Mouse (Mus musculus) forebrain, embryonic 14.5 days (tissue): Measurements from ENCODE around the gene Gart. TPM values are rescaled to one million over a fixed set of nuclear protein-coding genes. Genes with fewer than 3 reads are reported as not detected.
A peak's percentile ranks its signal among the peaks of the same experiment; 100 is the strongest.

Experiments
- ATAC-seq: fragments of 200-750 bp; cut with Nextera tagmentation; 2 replicates; pipeline ENCODE4 v1.8.0; 2017; ENCODE audit warnings: mild to moderate bottlenecking, moderate library complexity
- DNase-seq: peaks from one replicate; pipeline ENCODE4 v3.0.0-alpha.2; 2015; ENCODE audit warnings: low spot score
- H3K27ac ChIP-seq: fragments of 300-500 bp; sonication (generic); 2 replicates; pipeline ENCODE4 v1.5.1; 2014; ENCODE audit warnings: low read depth, mild to moderate bottlenecking, control low read depth, low read length, moderate library complexity
- H3K27me3 ChIP-seq: fragments of 300-500 bp; sonication (generic); replicated peaks from 2 replicates; pipeline ENCODE4 v1.6.1; 2014; ENCODE audit warnings: low read length, control low read depth, mixed read lengths; ENCODE audit not compliant: control insufficient read depth, insufficient read depth
- H3K36me3 ChIP-seq: fragments of 300-500 bp; sonication (generic); 2 replicates; pipeline ENCODE4 v1.6.1; 2014; ENCODE audit warnings: low read length, control low read depth; ENCODE audit not compliant: control insufficient read depth, insufficient read depth
- H3K4me1 ChIP-seq: fragments of 300-500 bp; sonication (generic); 2 replicates; pipeline ENCODE4 v1.6.1; 2014; ENCODE audit warnings: antibody characterized with exemption, low read length, control low read depth; ENCODE audit not compliant: control insufficient read depth, insufficient read depth
- H3K4me2 ChIP-seq: fragments of 300-500 bp; sonication (generic); 2 replicates; pipeline ENCODE4 v1.6.1; 2014; ENCODE audit warnings: mild to moderate bottlenecking, control low read depth, low read length
- H3K4me3 ChIP-seq: fragments of 300-500 bp; sonication (generic); 2 replicates; pipeline ENCODE4 v1.5.1; 2014; ENCODE audit warnings: low read depth, low read length, control low read depth
- H3K9ac ChIP-seq: fragments of 300-500 bp; sonication (generic); 2 replicates; pipeline ENCODE4 v1.6.1; 2014; ENCODE audit warnings: mild to moderate bottlenecking, low read length, control low read depth, moderate library complexity
- H3K9me3 ChIP-seq: fragments of 300-500 bp; sonication (generic); replicated peaks from 2 replicates; pipeline ENCODE4 v1.6.1; 2016; ENCODE audit warnings: low read length, control low read depth, mixed read lengths; ENCODE audit not compliant: control insufficient read depth
- WGBS: fragments of 180-500 bp; shearing (Covaris S2); extraction: QIAGEN DNeasy Blood & Tissue Kit; methylation state at CpG from one replicate; pipeline ENCODE4 v1.1.7; 2014; 5-methylcytosine and 5-hydroxymethylcytosine counted together
- polyA plus RNA-seq: library from polyadenylated mRNA; unstranded; fragments of >200 nt; fragmentation: Nextera tagmentation; extraction: Ambion mirVana; gene quantifications from 2 replicates; pipeline ENCODE4 v1.2.1, GENCODE M21; 2014

The Gart gene
- 64.9 and 66.7 TPM in 2 replicates for polyA plus RNA-seq

DNA sequence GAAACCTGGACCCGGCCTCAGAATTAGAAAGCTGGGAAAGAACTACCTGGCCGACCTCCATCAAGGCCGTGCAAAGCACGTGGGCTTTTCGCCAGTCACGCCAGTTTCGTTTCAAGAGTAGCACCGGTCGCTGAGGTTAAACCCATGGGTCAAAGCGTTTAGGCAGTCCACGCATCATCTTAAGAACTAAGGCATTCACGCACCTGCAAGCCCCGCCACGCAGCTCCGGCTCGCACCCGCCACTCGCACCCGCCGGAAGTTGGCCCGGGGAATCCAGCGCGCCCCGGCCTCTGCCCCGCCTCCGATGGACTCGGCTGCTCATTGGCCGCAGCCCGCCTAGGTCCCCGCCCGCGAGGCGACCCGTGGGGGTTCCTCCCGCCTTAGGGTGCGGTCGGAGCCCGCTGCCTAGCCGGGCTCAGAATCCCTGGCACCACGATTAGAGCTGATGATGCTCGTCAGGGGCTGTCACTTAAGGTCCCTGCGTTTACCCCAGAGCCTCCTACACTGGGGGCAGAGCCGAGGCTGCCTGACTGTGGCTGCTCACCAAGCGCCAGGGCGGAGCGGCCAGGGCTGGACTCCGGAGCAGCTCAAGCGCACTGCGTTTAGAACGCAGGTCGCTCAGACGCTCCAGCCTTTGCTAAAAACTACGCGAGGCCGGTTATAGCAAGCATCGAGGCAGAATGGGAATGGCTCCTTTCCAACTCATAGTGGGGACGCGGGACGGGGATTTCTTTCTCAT is at the start of gene Gart:
Gart (minus strand) TSS at position 272 of the 739 bp plus-strand sequence.
- Histone ChIP-seq H3K36me3 (peaks cover 14% of the 10 kb centered on the region), H3K4me1 (peaks cover 9% of the 10 kb centered on the region), H3K27me3 (no peaks in the 10 kb centered on the region), H3K27ac (peak within 1 kb of the TSS; percentile 93), H3K4me2 (peak within 1 kb of the TSS; percentile 93), H3K9ac (peak within 1 kb of the TSS; percentile 88), H3K9me3 (no peaks in the 10 kb centered on the region), H3K4me3 (peak within 1 kb of the TSS; percentile 73)
- DNase-seq, result peak; percentile 93
- under 1% methylated on average over 59 of the region's 59 CpGs for WGBS
- peak; percentile 89 for ATAC-seq

DNA sequence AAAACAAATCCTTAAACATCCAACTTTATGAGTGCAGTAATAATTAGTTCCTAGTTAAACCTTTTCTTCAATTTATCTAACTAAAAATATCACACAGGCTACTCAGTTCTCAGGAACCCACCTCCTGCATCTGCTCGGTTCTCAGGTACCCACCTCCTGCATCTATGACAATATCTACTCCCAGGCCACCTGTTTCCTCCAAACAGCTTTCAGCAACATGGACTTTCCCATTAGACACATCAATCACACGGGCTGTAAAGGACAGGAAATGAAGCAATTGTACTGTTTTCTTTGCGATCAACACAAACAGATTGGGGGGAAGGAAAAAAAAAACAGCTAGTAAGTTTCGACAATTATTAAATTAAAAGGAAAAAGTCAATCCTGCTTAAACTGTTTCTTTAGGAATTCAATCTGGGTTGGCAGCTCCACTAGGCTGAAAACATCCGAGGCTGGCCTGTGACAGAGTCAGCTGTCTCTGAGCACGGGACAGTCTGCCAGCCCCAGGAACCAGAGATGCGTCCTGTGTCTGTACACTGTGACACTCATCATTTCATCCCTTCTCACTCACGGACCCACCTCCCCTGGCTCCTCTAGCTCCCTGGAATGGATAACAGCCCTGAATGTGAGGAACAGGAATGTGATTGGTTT is 48.5 kb upstream of the Gart start:
- Histone ChIP-seq H3K27ac (no peak overlapping the region), H3K9ac (no peak overlapping the region)
- ATAC-seq, result no peak

DNA sequence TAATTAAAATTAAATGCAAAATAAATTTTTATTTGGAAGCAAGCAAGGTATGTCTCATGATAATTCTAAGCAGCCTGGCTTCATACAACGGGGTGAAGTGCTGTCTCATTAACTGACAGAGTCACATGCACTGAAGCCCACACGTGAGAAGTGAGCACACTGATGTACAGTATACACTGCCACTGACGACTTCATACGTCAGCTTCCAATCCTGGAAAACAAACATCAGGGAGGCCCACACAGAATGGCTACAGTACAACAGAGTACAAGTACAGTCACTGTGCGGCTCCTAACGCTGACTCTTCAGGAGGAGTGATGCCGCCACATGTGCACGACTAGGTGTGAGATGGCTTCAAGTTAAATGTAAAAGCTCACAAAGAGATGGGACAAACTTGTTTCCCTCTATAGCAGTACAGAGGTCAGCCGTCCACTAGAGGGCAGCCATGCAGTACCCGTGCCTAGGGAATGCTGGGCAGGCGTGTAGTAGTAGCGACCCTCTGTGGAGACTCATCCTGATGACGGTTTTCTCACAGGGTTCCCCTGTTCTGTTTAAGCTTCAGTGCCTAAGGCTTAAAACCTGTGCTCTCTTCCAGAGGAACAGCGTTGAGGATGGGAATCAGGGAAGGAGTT is 47.8 kb upstream of the Gart start:
- no peaks in the 10 kb centered on the region for H3K4me1 ChIP-seq
- ATAC-seq, result peak; percentile 93
- H3K27me3 ChIP-seq, result no peaks in the 10 kb centered on the region
- H3K9me3 ChIP-seq, result no peaks in the 10 kb centered on the region
- H3K4me2 ChIP-seq, result no peak overlapping the region
- no peak overlapping the region for H3K4me3 ChIP-seq
- 32% methylated on average over 14 of the region's 14 CpGs for WGBS
- H3K9ac ChIP-seq, result no peak overlapping the region
- H3K27ac ChIP-seq, result no peak overlapping the region
- peak; percentile 88 for DNase-seq
- H3K36me3 ChIP-seq, result peaks cover 32% of the 10 kb centered on the region

More for the DNA sequence above, 48.5 kb upstream of the Gart start:
- Histone ChIP-seq H3K36me3 (peaks cover 34% of the 10 kb centered on the region), H3K4me3 (no peak overlapping the region), H3K4me2 (no peak overlapping the region), H3K27me3 (no peaks in the 10 kb centered on the region), H3K9me3 (no peaks in the 10 kb centered on the region), H3K4me1 (no peaks in the 10 kb centered on the region)
- DNase-seq, result no peak
- 77% methylated on average over 8 of the region's 8 CpGs for WGBS

DNA sequence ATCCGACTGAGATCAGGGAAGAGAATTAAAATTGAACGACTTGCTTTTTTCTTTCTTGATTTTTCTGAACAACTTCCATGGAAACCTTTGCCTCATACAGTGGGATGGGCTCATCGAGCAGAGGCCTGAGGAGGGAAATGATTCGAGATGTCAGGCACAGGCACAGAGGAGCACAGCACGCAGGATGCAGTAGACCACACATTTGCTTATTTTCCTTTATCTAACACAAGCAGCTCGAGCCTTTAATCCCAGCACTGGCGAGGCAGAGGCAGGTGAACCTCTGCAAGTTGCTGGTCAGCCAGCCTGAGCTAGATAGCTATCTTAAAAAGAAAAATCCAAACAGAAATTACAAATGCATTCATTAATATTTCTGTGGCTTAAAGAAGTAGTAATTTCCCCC is 43.0 kb upstream of the Gart start:
- peaks cover 8% of the 10 kb centered on the region for H3K4me1 ChIP-seq
- peak overlapping the region; percentile 26; the same call in 1 of the 2 replicates for H3K4me2 ChIP-seq
- no peak overlapping the region for H3K27ac ChIP-seq
- peak overlapping the region; percentile 40; the same call in 1 of the 2 replicates for H3K9ac ChIP-seq
- H3K9me3 ChIP-seq, result no peaks in the 10 kb centered on the region
- peaks cover 17% of the 10 kb centered on the region for H3K36me3 ChIP-seq
- DNase-seq (no peak), ATAC-seq (no peak)
- H3K4me3 ChIP-seq, result no peak overlapping the region
- no peaks in the 10 kb centered on the region for H3K27me3 ChIP-seq
- WGBS, result 41% methylated on average over 7 of the region's 7 CpGs

DNA sequence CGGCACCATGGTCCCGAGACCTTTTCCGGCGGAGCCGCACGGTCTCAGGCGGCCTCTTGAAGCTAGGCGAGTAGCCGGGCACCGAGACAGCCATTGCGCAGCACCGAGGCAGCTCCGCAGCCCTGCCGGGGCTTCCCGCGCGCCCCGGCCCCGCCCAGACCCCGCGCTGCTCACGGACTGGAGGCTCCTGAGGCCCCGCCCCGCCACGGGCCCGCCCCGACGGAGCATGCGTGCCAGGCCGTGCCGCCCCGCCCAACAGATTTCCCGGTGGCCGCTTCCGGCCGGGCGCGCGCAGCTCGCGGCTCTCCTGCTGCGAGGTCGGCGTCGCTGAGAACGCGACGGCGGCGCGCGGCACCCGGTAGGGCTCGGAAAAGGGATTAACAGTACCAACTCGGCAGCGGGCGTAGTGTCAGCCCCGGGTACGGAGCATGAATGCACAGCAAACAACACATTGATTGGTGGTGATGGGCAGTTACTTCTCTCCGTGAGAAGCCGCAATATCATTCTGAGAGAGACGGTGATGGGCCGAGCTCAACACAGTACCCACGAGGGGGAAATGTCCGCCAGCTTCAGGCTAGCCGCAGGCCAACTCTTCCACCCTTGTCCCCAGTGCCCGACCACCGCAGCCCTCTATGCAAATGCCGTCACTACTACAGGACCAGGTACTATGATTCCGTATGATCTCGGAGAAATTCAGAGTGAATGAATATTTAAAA is 42.0 kb upstream of the Gart start, which contains the start of gene Donson:
Donson (minus strand) TSS at position 152 of the 716 bp plus-strand sequence.
- DNase-seq (peak; percentile 96), ATAC-seq (peak; percentile 100)
- Histone ChIP-seq H3K4me3 (peak within 1 kb of the TSS; percentile 85), H3K4me1 (peaks cover 8% of the 10 kb centered on the region), H3K36me3 (peaks cover 27% of the 10 kb centered on the region), H3K9me3 (no peaks in the 10 kb centered on the region), H3K27ac (peak within 1 kb of the TSS; percentile 80), H3K9ac (peak within 1 kb of the TSS; percentile 90), H3K27me3 (no peaks in the 10 kb centered on the region), H3K4me2 (peak within 1 kb of the TSS; percentile 75)
- WGBS, result under 1% methylated on average over 60 of the region's 71 CpGs

DNA sequence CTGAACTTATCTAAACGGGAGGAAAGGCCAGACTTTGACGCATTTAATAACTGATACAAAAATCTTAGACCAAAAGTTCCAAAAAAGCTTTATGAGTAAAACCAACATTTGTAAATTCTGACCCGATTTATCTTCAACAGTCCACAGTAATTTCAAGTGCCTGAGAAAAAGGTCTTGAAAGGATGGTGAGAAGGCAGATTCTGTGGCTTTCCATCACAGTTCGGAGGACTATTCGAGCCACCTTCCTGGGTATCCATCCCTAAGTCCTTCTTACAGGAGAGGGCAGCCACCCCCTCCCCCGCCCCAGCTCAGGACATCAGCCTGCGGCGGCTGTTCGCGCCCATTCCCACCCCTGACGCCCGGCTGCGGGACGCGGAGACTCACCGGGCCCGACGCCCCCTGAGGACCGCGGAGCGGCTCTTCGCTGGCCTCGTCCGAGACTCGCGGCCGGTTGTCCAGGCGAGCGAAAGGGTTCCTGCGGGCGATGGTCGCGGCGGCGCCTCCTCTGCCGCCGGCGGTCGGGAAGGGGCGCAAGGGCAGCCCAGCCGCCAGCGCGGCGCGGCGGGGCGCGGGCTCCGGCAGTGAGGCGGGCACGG is 41.4 kb upstream of the Gart start:
- WGBS, result under 1% methylated on average over 51 of the region's 51 CpGs
- Histone ChIP-seq H3K9ac (peak overlapping the region; percentile 90), H3K4me3 (peak overlapping the region; percentile 85), H3K36me3 (peaks cover 32% of the 10 kb centered on the region), H3K4me1 (peaks cover 8% of the 10 kb centered on the region), H3K27me3 (no peaks in the 10 kb centered on the region), H3K9me3 (no peaks in the 10 kb centered on the region), H3K27ac (peak overlapping the region; percentile 80), H3K4me2 (peak overlapping the region; percentile 75)
- ATAC-seq (peak; percentile 64), DNase-seq (peak; percentile 24)

DNA sequence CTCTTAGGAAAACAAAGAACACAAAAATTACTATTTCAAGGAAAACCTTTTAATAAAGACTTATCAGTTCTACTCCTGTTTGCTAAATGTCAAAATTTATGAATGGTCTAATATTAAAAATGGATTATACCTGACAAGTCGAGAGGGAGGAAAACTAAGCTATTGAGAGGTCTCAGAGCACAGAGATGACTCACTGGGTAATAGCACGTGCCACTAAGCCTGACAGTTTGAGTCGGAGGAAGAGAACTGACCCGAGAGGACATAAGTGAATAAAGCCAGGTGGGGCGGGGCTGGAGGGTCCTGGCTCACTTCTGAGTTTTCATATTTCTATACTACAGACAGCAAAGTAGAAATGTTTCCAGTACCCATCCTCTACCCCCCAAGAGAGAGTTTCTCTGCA is 39.6 kb upstream of the Gart start:
- 87% methylated on average over 5 of the region's 5 CpGs for WGBS
- DNase-seq, result no peak
- peaks cover 8% of the 10 kb centered on the region for H3K4me1 ChIP-seq
- no peak for ATAC-seq
- H3K9me3 ChIP-seq, result no peaks in the 10 kb centered on the region
- H3K9ac ChIP-seq, result no peak overlapping the region
- no peak overlapping the region for H3K4me3 ChIP-seq
- no peak overlapping the region for H3K27ac ChIP-seq
- no peak overlapping the region for H3K4me2 ChIP-seq
- H3K36me3 ChIP-seq, result peaks cover 48% of the 10 kb centered on the region
- H3K27me3 ChIP-seq, result no peaks in the 10 kb centered on the region

DNA sequence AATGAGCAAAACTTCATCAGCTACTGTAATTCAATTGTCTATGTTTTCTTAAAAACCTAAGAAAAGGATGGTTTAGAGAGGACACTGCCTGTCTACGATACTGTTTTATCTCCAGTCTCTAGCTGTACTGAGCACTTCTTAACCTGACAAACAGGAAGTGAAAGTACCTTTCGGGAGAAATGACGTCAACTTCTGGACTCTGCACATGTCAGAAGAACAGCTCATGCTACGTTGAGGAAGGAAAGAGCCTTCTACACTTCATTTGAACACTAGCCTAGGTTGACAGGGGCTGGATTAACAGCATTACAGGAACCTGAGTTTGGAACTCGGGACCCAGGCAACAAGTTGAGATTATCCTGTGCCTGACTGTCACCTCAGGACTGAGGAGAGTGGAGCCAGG is 38.8 kb upstream of the Gart start:
- WGBS, result 90% methylated on average over 5 of the region's 5 CpGs
- Histone ChIP-seq H3K4me3 (no peak overlapping the region), H3K27me3 (no peaks in the 10 kb centered on the region), H3K36me3 (peaks cover 52% of the 10 kb centered on the region), H3K9me3 (no peaks in the 10 kb centered on the region), H3K4me2 (no peak overlapping the region), H3K4me1 (peaks cover 8% of the 10 kb centered on the region), H3K9ac (no peak overlapping the region), H3K27ac (no peak overlapping the region)
- ATAC-seq (no peak), DNase-seq (no peak)
